Mouse (Mus musculus): ENCODE measurements around the gene Trnau1ap.

The Trnau1ap gene

GRCm38 (mm10) chr4:132329115-132329834 is at the start of gene Trnau1ap:
Trnau1ap (minus strand) TSS chr4:132329538.
- peak; percentile 88 to 91 for DNase-seq

- no peak for DNase-seq
Observed at GRCm38 (mm10) chr4:132373820-132374219, 44.5 kb upstream of the Trnau1ap start.

GRCm38 (mm10) chr4:132369953-132370750 is 40.8 kb upstream of the Trnau1ap start:
- DNase-seq = no peak

- DNase-seq = no peak
Observed at GRCm38 (mm10) chr4:132367480-132368201, 38.3 kb upstream of the Trnau1ap start.

- no peak for DNase-seq
Observed at GRCm38 (mm10) chr4:132365450-132366060, 36.2 kb upstream of the Trnau1ap start.

GRCm38 (mm10) chr4:132363487-132363886 is 34.1 kb upstream of the Trnau1ap start:
- DNase-seq = no peak

- DNase-seq = no peak
Observed at GRCm38 (mm10) chr4:132359510-132359909, 30.2 kb upstream of the Trnau1ap start.

GRCm38 (mm10) chr4:132356170-132356569 is 26.8 kb upstream of the Trnau1ap start:
- DNase-seq = peak; percentile 47 to 48

- no peak for DNase-seq
Observed at GRCm38 (mm10) chr4:132355403-132355802, 26.1 kb upstream of the Trnau1ap start.

- peak; percentile 30 to 38 for DNase-seq
Observed at GRCm38 (mm10) chr4:132354571-132354970, 25.2 kb upstream of the Trnau1ap start.

- peak; percentile 83 to 87 for DNase-seq
Observed at GRCm38 (mm10) chr4:132353481-132353885, 24.1 kb upstream of the Trnau1ap start, which contains the start of gene Rcc1. Rcc1 (minus strand) TSS chr4:132353605.

GRCm38 (mm10) chr4:132352739-132353138 is 23.4 kb upstream of the Trnau1ap start:
- peak in 1 of 2 experiments; percentile 22 for DNase-seq

- no peak for DNase-seq
Observed at GRCm38 (mm10) chr4:132351401-132351800, 22.1 kb upstream of the Trnau1ap start.

- DNase-seq = no peak
Observed at GRCm38 (mm10) chr4:132350854-132351253, 21.5 kb upstream of the Trnau1ap start.

- no peak for DNase-seq
Observed at GRCm38 (mm10) chr4:132350123-132350740, 20.9 kb upstream of the Trnau1ap start.

GRCm38 (mm10) chr4:132349495-132350122 is 20.3 kb upstream of the Trnau1ap start:
- DNase-seq = no peak

GRCm38 (mm10) chr4:132346661-132347060 is 17.3 kb upstream of the Trnau1ap start:
- no peak for DNase-seq

GRCm38 (mm10) chr4:132346261-132346660 is 16.9 kb upstream of the Trnau1ap start:
- DNase-seq = no peak

GRCm38 (mm10) chr4:132345843-132346212 is 16.5 kb upstream of the Trnau1ap start:
- no peak for DNase-seq

- peak; percentile 94 to 99 for DNase-seq
Observed at GRCm38 (mm10) chr4:132345135-132345842, 16.0 kb upstream of the Trnau1ap start.

All from cerebellum, adult 18-20 months (tissue).